Mouse (Mus musculus) macrophage (primary cell): ENCODE measurements around the gene Ptprt. TPM values are rescaled to one million over a fixed set of nuclear protein-coding genes. Genes with fewer than 3 reads are reported as not detected.

Experiments
- H3K27ac ChIP-seq: fragments of 350-480 bp; formaldehyde crosslinking; 2 replicates; pipeline ENCODE4 v1.9.0; 2021
- H3K36me3 ChIP-seq: fragments of 350-480 bp; formaldehyde crosslinking; 2 replicates; pipeline ENCODE4 v1.9.0; 2021; ENCODE audit errors: inconsistent target
- H3K4me3 ChIP-seq: fragments of 350-480 bp; formaldehyde crosslinking; 2 replicates; pipeline ENCODE4 v1.9.0; 2021; ENCODE audit errors: inconsistent target
- H3K79me2 ChIP-seq: fragments of 350-480 bp; formaldehyde crosslinking; 2 replicates; pipeline ENCODE4 v1.9.0; 2021; ENCODE audit errors: inconsistent target
- WGBS: methylation state at CpG from one replicate; pipeline ENCODE4 v1.1.7; 2026; ENCODE audit warnings: inconsistent platforms; ENCODE audit not compliant: missing documents; 5-methylcytosine and 5-hydroxymethylcytosine counted together
- polyA plus RNA-seq: library from polyadenylated mRNA; stranded (reverse); fragments of 250-400 nt; gene quantifications from 3 replicates; pipeline ENCODE4 v1.2.4, GENCODE M21; 2018; ENCODE audit warnings: inconsistent platforms

Gene Ptprt
- polyA plus RNA-seq, 1 experiment from 2014 or later, result not detected

- Histone ChIP-seq H3K79me2 (no peaks in the 10 kb centered on the region), H3K27ac (no peak overlapping the region), H3K36me3 (no peaks in the 10 kb centered on the region), H3K4me3 (no peak overlapping the region)
- 100% methylated on average over 2 of the region's 2 CpGs for WGBS
Measured at GRCm38 (mm10) chr2:161634084-161634483, 1026.9 kb downstream of the Ptprt start.

- H3K79me2 ChIP-seq, result no peaks in the 10 kb centered on the region
Measured at GRCm38 (mm10) chr2:161625896-161626295, 1035.1 kb downstream of the Ptprt start.

DNA sequence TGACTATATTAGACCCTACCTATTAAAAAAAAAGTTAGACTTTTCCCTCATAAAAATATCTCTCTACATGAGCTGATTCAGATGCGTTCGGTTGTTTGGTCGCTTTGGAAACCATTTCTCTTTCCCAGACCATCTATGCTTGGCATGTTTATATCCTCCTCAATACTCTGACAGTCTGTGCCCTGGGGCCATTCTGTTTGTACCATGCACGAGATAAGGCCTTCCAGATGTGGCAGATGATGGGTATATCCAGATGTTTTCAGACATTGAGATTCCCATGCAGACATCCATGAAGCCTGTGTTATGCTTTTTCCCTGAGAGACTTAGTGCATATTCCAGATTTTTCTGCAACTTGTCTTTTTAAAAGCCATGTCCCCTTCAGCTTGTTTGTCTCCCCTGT lies 1052.5 kb downstream of the Ptprt start:
- no peaks in the 10 kb centered on the region for H3K79me2 ChIP-seq
- H3K27ac ChIP-seq, result no peak overlapping the region
- H3K4me3 ChIP-seq, result no peak overlapping the region
- H3K36me3 ChIP-seq, result no peaks in the 10 kb centered on the region
- 78% methylated on average over 4 of the region's 4 CpGs for WGBS

More at GRCm38 (mm10) chr2:161625896-161626295, 1035.1 kb downstream of the Ptprt start:
- Histone ChIP-seq H3K4me3 (no peak overlapping the region), H3K36me3 (no peaks in the 10 kb centered on the region), H3K27ac (no peak overlapping the region)
- WGBS, result 86% methylated on average over 1 of the region's 1 CpGs

- Histone ChIP-seq H3K36me3 (no peaks in the 10 kb centered on the region), H3K79me2 (no peaks in the 10 kb centered on the region), H3K4me3 (no peak overlapping the region), H3K27ac (no peak overlapping the region)
- WGBS, result 75% methylated on average over 4 of the region's 4 CpGs
Measured at GRCm38 (mm10) chr2:161607372-161607771, 1053.6 kb downstream of the Ptprt start.

GRCm38 (mm10) chr2:161600206-161600808 lies 1060.6 kb downstream of the Ptprt start:
- WGBS, result 67% methylated on average over 6 of the region's 6 CpGs

DNA sequence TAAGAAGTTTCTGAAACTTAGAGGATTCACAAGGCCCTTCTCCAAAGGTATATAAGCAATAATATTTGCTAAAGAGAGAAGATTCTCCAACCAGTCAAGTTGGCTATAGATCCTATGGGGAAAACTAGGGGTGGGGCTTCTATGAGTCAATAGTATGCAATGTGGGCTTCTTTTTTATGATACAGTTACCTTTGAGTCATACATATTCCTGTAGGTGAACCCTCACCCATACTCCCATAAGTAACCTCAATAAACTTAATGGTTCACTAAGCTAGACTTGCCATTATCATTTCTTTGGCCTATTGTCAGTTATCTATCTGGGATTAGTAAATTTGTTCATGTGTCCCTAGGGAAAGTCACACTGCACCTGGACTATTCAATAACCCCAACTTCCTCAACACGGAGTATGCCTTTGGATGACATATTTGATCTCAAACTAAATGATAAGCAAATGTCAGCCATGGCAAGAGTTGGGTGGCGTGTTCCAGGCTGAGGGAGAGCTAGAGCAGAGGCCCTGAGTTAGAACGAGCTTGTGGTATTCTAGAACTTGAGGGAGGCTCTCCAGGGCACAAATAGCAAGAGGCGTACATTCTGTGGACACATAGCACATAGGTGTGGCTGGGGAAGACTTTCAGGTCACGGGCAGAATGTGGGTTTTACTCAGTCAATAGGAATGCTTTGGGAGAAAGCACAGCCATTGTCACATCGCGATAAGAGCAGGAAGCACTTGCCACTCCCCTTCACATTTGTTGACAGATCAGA lies 1067.4 kb downstream of the Ptprt start:
- no peaks in the 10 kb centered on the region for H3K36me3 ChIP-seq
- WGBS, result 86% methylated on average over 7 of the region's 7 CpGs
- no peaks in the 10 kb centered on the region for H3K79me2 ChIP-seq
- H3K4me3 ChIP-seq, result no peak overlapping the region
- no peak overlapping the region for H3K27ac ChIP-seq

More at GRCm38 (mm10) chr2:161600206-161600808, 1060.6 kb downstream of the Ptprt start:
- no peaks in the 10 kb centered on the region for H3K36me3 ChIP-seq
- H3K27ac ChIP-seq, result no peak overlapping the region
- H3K4me3 ChIP-seq, result no peak overlapping the region
- H3K79me2 ChIP-seq, result no peaks in the 10 kb centered on the region

DNA sequence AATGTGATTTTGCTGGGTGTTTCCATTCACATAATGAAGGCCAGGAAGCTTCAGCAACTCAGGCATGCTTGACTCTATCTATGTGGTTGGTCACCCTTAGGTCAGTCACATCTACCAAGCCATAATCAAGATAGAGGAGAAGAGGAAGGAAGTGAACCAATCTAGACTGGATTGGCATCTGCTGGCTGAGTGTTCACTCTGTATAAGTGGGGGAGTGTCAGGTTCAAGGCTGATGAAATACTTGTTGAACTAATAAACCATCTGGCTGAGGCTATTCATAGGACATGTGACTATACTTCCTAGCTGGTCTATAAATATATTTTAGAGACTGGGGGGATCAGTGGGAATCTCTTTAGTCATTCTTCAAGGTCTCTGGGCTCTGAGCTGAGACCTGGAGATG lies 1086.5 kb downstream of the Ptprt start:
- no peak overlapping the region for H3K4me3 ChIP-seq
- no peak overlapping the region for H3K27ac ChIP-seq
- no peaks in the 10 kb centered on the region for H3K36me3 ChIP-seq
- H3K79me2 ChIP-seq, result no peaks in the 10 kb centered on the region

- no peaks in the 10 kb centered on the region for H3K79me2 ChIP-seq
- H3K27ac ChIP-seq, result no peak overlapping the region
- no peaks in the 10 kb centered on the region for H3K36me3 ChIP-seq
- H3K4me3 ChIP-seq, result no peak overlapping the region
Measured at GRCm38 (mm10) chr2:161572201-161572600, 1088.7 kb downstream of the Ptprt start.

DNA sequence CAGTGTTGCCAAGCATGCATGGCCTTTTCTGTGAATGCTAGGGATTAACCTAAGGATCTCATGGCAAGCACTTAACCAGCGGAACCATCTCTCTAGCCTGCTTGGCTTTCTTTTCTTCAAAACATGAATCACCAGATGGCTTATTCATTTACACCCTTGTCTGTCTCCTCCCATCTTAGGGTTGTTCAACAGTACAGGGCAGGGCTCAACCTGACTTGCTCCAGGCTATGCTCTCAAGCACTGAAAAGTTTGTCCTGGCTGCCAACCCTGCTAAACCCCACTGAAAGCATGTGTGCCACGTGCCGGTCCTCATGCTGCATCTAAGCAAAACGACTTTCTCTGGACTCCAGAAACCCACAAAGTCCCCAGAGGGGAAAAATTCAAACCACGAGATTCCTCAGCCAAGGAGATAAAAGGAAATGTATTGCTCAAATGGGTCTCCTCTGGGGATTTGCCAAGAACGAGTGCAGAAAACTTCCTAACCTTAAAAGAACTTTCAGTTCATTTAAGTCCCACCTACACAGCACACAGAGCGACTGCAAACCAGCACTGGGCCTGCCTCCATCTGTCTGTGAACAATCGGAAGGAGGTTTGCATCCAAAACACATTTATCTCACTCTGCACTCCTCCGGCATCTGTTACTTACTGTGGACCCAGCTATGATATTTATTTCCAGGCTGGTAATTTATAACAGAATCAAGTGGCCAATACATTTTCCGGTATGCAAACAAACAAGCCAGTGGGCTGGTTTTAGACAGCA lies 1090.5 kb downstream of the Ptprt start:
- no peaks in the 10 kb centered on the region for H3K36me3 ChIP-seq
- H3K79me2 ChIP-seq, result no peaks in the 10 kb centered on the region
- no peak overlapping the region for H3K4me3 ChIP-seq
- no peak overlapping the region for H3K27ac ChIP-seq
- WGBS, result 72% methylated on average over 10 of the region's 10 CpGs

DNA sequence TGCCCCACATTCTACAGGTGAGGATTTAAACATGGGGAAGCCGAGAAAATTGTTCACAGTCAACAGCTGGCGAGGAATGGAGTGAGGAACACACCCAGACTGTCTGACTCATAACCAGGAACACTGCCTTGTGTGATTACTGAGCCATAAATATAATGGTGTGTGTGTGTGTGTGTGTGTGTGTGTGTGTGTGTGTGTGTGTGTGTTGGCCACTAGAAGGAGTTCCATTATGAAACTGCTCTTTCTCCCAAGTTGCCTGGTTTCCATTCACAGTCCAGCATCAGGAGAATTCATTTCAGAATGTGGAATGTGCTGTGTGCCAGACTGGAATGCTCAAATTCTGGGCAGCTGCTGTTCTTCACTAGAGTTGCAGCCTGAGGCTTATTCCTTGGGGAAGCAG lies 1099.4 kb downstream of the Ptprt start:
- 80% methylated on average over 2 of the region's 2 CpGs for WGBS
- H3K4me3 ChIP-seq, result no peak overlapping the region
- H3K79me2 ChIP-seq, result no peaks in the 10 kb centered on the region
- H3K27ac ChIP-seq, result no peak overlapping the region
- no peaks in the 10 kb centered on the region for H3K36me3 ChIP-seq

GRCm38 (mm10) chr2:161557874-161558273 lies 1103.1 kb downstream of the Ptprt start:
- Histone ChIP-seq H3K79me2 (no peaks in the 10 kb centered on the region), H3K4me3 (no peak overlapping the region), H3K27ac (no peak overlapping the region), H3K36me3 (no peaks in the 10 kb centered on the region)
- 74% methylated on average over 4 of the region's 4 CpGs for WGBS

DNA sequence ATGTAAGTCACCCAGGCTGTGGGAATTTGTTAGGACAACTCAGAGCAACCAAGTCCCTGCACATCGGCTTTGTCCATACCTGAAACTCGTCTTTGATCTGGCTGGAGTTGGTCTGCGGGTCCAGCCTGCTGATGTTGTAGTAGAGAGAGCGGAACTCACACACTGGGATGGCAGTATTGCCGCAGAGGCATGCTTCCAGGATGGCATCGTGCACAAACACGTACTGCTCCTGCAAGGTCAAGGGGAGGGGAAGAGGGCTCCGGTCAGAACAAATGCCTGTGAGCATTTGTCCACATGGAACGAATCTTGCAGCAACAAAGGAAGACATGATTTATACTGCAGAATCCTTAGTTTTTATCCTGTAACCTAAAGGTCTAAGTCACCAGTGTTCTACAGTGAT lies 1107.3 kb downstream of the Ptprt start:
- Histone ChIP-seq H3K4me3 (no peak overlapping the region), H3K27ac (no peak overlapping the region), H3K79me2 (no peaks in the 10 kb centered on the region), H3K36me3 (no peaks in the 10 kb centered on the region)
- 90% methylated on average over 9 of the region's 9 CpGs for WGBS

- no peaks in the 10 kb centered on the region for H3K79me2 ChIP-seq
- H3K36me3 ChIP-seq, result no peaks in the 10 kb centered on the region
- 71% methylated on average over 2 of the region's 2 CpGs for WGBS
- H3K4me3 ChIP-seq, result no peak overlapping the region
- H3K27ac ChIP-seq, result no peak overlapping the region
Measured at GRCm38 (mm10) chr2:161552011-161552410, 1108.9 kb downstream of the Ptprt start.

DNA sequence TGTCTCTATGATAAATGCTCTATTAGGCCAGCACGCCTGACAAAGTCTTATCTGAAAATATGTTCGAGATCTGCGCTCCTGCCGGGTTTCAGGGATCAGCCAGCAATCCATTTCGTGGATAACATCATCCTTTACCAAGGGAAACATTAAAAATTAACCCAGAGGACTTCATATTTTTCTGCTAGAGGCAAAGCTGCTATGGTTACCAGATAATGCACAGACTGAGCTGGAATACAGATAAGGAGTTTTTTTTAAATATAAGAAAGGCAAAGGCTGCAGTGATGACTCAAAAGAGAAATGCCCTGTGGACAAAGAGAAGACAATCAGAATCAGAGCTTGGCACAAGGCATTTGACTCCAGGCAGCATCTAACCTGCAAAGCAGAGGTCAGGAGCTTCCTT lies 1111.4 kb downstream of the Ptprt start:
- H3K36me3 ChIP-seq, result no peaks in the 10 kb centered on the region
- H3K79me2 ChIP-seq, result no peaks in the 10 kb centered on the region
- H3K27ac ChIP-seq, result no peak overlapping the region
- 78% methylated on average over 5 of the region's 5 CpGs for WGBS
- no peak overlapping the region for H3K4me3 ChIP-seq

DNA sequence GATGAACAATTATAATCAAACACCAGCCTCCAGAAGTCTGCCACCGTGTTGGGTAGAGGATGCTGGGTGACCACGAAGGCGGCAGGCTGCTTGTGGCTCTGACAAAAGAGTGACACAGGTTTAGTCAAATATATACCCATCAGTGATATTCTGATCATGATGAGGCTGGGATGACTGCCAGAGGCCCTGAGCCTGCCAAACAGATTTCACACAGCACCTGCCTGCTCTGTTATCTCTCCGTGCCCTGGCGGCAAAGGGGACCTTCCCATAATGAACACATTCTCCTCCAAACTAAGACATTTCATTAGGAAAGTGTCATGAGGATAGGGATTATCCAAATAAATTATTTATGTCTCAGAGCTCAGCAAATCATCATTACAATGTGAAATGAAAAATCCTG lies 1113.6 kb downstream of the Ptprt start:
- no peak overlapping the region for H3K27ac ChIP-seq
- H3K79me2 ChIP-seq, result no peaks in the 10 kb centered on the region
- 91% methylated on average over 5 of the region's 5 CpGs for WGBS
- H3K36me3 ChIP-seq, result no peaks in the 10 kb centered on the region
- no peak overlapping the region for H3K4me3 ChIP-seq
